Mouse (Mus musculus) adipocyte (in vitro differentiated cells): ENCODE measurements at regions not wholly inside any gene's neighbourhood (a gene's known extent, or its start where the extent isn't known, plus 50 kb on each side); places are given as distances from the start of the nearest gene placed in this dataset.
A peak's percentile ranks its signal among the peaks of the same experiment; 100 is the strongest.

Source experiments
- DNase-seq: peaks from one replicate; pipeline ENCODE4 v3.0.0-alpha.2; 2016; ENCODE audit warnings: low spot score

DNA sequence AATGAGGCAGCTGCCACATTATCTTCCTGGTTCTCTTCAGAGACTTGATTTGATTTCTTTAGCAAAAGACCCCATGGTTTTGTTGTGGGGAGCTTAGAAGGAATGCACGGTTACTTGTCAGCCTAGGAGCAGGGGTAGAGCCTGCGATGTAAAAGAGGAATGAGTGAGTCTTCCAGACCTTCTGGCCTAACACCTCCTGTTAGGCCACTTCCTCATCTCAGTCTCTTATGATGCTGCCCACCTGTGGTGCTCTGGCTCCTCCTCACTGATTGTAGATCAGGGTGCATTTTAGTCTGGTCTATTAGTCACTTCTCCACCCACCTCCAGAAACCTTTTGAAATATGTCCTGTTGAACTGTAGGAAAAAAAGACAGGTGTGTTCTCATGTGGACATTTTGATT lies 113.3 kb upstream of the Prdm1 start:
- no peak for DNase-seq

DNA sequence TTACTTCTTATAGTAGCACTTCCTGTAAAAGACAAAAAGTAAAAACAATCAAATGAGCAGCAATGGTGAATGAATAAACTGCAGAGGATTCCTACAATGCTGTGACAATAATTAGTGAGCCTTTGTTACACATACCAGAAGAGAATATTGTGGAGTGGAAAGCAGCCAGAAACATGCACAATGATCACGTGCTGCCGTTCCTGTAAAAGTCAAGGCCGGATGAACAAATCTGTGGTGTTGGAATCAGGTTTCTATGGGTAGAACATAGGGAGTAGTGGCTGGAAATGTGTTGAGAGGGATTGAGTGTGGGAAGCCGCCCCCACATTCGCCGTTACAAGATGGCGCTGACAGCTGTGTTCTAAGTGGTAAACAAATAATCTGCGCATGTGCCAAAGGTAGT lies 112.3 kb upstream of the Prdm1 start:
- no peak for DNase-seq

DNA sequence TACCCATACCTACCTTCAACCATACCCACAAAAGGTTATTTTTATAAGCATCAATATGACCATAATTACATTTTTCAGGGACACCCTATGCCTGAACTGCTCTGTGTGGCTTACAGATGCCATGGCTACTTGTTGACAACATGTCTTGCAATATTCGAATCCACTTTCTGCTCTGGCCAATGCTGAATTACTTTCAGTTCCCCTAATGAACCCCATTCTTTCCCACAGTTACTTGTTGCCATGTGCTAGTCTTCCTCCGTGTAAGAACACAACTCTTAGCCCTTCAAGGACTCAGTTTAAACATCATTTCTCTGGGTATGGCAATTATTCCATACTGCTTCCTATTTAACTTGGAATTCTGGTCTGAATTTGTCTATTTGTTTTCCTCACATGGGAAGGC lies 110.4 kb upstream of the Prdm1 start:
- DNase-seq, result no peak

DNA sequence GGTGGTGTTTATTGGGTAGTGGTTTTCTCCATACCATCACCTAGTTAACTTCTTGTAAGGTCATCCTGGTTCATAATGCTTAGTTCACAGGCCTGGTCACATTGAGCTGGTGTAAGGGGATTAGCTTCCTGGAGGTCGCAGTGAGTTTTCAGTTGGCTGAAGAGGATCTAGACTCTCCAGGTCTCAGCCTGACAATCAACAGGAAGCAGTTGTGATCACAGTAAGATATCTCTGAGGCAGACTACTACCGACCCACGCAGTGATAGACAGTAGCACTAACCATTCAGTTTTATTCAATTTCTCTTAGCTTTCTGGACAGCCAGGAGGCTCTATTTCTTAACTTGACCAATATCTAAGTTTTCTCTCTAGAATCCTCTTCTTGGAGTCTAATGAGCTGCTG lies 108.5 kb upstream of the Prdm1 start:
- no peak for DNase-seq

DNA sequence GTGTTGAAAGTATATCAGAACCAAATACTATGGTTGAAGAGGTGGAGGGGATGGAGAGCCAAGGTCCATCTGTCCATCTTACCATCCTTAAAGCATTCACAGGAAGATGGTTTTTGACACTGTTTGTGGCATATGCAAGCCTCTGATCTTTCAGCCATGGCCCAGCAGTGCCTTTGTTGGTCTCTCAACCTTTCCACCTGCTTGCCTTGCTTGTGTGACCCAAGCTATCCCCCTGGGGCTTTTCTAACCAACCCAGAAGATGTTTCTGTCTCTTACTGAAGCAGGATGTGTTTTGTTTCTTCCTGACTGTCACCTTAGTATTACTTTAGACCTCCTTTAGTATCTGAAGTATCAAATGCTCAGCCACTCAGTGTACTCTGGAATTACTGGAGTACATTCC lies 107.8 kb upstream of the Prdm1 start:
- no peak for DNase-seq

DNA sequence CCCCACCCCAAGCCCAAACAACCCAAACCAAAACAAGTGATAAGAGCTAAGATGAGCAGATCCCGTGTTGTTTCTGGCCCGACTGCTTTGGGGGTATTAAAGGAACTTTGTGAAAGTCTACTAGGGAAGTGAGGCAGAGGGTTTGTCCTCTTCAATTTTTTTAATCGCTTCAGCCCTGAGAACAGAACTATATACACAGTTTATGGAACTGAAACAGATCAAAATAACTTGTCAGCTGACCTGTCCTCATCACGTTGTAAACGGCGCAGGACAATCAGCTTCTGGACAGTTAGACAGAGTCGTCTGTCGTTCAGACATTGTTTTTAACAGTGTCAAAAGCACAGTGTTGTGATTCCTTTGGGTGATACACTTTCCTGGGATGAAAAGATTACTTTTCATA lies 103.3 kb upstream of the Prdm1 start:
- DNase-seq, result no peak

DNA sequence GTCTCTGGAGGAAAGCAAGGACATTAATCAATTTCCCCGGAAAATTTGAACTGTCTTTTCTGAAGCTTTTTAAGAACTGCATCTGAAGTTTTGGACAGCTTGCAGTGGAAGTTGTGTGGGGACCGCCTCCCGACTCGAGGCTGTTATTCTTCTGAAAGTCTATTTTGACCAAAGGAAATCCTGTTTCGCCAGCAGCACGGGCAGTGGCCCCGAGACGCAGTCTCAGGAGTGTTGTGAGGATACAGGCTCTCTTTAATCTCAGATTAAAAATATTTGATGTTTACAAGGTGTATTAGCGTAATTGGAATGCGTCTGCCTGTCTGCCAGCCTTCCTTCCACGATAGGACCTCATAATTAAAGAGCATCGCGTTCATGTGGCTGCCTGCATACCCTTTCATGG lies 102.2 kb upstream of the Prdm1 start:
- DNase-seq, result no peak

DNA sequence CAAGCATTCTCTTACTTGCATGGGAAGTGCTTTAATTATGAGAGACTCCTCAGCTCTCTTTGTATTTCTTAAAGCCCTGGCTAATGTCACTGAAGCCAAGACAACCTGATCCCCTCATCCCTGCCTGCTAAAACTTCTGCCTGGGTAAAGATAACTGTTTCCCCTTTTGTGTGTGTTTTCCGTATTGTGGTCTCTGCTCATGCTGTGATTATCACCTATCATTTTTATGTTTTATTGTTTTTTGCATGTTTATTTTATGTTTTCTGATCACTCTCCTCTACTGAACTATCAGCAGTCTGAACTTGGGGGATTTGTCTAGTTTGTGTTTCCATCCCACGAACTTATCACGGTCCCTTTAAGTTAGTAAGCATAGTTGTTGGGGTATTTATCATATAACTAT lies 100.1 kb upstream of the Prdm1 start:
- DNase-seq, result no peak

DNA sequence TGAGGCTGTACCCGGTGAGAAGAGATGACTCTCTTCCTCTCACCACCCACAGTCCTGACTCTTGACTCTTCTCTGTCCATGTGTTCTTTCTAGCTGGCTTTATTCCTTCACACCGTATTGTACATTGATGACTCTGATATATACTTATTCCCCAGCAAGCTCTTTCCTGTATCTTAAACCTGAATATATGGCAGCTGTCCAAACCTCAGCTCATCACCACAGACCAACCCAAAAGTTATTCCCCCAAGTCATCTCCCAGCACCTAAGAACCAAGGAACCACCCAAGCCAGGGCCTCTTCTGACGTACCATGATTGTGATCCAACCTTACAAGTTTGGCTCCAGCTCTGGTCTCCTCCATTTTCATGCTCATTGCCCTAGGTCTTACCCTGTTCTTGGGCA lies 99.1 kb upstream of the Prdm1 start:
- DNase-seq, result no peak

DNA sequence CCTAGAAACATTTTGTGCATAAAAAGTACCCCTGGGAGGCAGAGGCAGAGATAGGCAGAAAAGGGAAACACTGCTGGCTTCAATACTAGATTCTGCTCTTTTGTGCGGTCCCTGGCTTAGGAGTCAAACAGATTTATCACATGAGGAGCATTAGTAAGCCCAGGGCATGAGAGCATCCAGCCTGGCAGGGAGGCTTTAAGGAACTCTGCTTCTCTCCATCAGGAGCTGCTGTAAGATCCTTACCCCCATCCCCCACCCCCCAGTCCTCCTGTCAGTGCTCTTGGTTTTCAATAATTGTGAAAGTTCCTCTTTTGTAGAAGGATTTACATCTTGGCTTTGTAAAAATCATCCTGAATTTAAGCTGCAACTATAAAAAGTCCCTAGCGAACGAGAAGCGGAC lies 97.2 kb upstream of the Prdm1 start:
- no peak for DNase-seq

DNA sequence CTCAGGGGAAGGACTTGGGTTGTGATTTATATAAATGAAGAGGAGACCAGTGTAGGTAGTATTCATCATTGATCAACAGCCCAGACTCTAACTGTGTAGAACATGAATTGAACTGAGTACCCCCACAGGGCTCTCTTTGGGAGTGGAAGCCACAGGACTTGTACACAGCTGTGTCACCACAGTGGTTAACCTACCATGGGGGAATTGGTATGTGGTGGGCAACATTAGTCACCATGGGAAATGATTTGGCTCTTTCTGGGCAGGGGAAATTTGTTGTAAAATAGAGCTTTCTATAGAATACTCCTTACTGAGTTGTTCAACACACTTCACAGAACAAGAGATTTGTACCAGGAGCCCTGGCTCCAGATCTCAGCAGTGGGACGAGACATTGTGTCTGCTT lies 87.3 kb upstream of the Prdm1 start:
- no peak for DNase-seq

DNA sequence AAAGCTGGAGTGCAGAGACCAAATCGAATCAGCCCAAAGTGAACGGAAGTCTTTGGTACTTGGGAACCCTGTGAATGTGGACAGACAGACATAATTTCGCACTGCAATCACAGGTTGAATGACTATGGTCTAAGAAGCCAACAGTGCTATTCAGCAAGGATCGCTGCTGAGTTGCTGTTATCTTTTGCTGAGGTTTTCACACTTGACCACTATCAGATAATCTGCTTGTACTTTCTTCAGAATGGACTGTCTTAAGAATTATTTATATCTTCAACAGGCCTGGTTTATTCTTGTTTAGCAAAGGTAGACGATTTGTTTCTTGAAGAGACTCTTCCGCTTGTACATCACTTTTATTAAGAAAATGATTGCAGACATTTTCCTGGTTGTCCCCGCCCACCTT lies 84.3 kb upstream of the Prdm1 start:
- DNase-seq, result no peak

DNA sequence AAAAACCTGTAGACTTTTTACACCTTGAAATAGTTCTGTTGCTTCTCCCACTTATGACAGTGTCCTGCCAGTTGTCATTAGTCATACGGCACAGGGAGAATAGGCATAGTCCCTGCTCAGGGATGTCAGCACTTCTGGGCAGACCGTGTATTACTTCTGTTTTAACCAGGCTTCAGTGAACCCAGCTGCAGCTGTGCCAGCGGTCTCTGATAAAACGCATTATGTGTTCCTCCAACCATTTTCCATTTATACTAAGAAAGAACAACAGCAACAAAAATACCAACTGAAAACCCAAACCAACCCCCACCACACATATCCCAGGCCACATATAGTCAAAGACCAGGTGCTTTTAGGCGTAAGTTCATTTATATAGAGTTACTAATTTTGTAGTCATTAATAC lies 83.1 kb upstream of the Prdm1 start:
- DNase-seq, result no peak

DNA sequence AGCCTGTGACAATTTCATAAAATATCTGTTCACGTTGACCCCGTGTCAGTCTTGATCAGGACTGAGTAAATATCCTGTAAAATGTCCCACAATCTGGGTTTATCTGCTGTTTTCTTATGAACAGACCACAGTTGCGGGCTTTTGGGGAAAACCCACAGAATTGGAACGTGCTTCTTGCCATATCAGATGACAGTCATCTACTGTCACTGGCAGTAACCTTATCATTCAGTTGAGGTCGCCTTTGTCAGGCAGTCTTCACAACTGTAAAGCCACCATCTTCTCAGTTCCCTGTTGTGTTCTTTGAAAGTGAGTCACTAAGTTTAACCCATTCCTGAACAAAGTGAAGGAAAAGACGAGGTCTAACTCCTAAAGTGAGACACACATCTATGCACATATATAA lies 80.9 kb upstream of the Prdm1 start:
- no peak for DNase-seq

DNA sequence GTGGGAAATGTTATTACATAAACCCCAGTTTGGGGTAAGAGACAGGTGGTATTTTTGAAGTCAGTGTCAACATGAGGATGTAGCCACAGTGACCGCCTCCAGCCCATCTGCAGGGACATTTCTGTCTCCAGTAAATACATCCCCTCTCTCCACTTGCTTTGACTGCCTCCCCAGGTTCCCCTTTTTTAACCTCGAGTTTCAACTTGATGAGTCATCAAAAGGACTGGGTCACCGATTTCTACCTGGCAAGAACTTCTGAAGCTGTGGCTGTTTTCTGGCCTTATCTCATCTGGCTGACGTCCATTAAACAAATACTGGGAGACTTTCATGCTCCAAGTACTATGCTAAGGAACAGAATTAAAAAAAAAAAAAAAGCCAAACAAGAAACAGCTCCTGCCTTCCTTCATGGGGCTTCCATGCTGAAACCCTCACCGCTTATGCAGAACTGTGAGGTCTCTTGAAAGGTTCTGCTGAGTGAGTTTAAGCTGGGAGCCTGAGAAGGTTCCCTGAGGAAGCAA lies 79.1 kb upstream of the Prdm1 start:
- DNase-seq, result no peak

DNA sequence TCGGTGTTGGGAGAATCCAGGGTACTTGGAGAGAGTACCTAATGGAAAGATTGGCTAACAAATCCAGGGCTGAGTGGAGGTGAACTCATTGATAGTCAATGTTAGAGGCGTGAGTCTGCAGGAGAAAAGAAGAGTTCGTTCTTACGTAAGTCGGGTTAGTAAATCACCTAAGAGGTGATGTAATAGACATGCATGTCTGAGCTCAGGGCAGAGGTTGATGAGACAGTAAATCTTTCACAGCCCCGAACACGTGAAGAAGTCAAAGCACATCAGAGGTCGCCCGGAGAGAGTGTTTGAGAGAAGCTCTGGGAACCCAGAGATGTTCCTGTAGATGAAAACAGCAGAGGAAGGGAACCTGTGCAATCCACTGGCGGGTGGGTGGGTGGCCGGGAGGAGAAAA lies 76.2 kb upstream of the Prdm1 start:
- DNase-seq, result no peak

DNA sequence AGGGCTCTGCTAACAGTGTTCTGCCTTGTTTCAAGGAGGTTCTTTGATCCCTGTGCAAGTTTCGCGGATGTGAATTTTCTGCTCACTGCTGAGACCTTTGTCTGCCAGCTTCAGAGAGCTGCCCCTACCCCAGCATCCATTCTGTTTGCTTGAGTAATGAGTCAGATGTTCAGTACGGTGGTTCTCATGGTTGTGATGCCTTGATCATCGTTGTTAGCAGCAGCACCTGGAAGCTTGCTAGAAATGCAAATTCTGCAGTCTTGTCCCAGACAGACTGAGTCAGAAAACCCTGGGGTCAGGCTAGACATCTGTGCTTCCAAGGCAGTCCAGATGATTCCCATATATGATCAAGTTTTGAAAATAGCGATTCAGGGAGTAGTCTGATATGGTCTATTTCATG lies 75.2 kb upstream of the Prdm1 start:
- no peak for DNase-seq

DNA sequence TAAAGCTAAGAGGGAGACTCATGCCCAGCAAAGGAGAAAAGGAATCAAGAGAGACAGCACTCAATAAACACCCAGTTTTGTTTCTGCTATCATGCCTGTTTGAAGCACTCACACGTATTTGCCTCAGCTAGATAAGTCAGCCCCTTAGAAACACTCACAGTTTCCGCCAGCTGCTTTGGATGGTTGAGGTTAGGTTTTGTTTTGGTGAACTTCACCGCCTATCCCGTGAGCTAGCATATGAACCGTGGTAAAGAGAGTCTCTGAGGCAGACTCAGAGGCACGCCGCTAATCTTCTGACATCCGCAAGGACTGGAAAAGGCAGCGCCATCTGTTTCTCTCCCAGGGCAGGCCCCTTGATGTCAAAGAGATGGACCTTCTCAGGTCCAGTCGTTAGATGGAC lies 73.2 kb upstream of the Prdm1 start:
- no peak for DNase-seq

DNA sequence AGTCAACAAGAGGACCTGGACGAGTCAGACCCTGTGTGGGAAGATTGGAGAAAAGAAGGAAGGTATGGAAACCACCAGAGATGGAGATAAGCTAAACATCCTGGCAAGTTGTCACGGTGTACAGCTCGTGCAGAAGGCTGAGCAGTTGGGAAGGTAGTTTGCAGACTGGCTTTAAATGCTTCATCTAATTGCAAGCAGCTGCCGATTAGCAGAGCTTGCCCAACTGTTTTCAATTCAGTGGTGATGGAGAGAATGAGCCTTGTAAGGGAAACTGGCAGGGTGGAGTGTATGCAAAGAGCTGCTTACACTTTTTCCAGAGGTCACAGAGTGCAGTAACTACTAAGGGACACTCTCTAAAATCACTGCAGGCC lies 71.6 kb upstream of the Prdm1 start:
- DNase-seq, result no peak

DNA sequence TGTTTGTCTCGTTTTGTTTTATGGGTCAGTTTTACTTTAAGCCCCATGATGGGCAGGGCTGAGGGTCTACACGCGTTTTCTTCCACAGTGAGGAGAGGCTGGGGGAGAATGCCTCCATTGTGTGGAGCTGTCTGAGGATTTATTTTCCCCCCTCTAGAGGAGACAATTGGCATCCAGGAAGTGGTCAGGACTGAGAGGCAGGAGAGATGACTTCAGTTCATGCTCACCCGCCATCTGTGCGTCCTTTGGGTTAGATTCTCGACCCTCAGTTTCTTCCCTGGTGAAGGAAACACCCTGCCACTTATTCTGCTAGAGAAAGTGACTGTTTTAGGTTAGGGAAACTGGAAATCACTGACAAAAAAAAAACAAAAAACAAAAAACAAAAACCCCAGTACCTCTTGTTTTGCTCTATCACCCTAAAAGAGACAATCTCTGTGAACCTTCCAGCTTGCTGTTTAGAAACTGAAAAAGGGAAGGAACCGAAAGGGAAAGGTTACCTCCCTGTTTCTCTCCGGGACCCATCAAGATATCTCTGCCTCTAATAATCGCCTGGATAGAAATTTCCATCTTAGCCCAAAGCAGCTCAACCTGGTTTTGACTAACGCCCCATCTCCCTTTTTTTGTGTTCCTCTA lies 71.1 kb upstream of the Prdm1 start:
- no peak for DNase-seq

DNA sequence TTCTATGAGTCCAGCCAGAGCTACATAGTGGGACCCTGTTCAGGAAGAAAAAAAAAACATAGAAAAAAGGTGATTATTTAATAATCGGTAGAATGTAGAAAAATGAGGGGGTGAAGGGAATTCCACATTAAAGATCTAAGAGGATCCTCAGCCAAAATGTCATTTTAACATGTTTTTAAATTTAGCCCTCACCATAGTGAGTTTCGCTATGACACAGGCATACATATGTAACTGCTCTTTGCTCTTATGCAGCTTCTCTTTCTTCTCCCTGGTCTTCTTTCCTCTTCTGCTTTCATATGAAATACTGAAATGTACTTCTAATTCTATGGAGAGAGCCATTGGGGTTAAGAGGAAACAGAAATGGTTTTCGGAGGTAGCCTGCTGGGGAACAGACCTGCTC lies 70.3 kb upstream of the Prdm1 start:
- DNase-seq, result no peak

DNA sequence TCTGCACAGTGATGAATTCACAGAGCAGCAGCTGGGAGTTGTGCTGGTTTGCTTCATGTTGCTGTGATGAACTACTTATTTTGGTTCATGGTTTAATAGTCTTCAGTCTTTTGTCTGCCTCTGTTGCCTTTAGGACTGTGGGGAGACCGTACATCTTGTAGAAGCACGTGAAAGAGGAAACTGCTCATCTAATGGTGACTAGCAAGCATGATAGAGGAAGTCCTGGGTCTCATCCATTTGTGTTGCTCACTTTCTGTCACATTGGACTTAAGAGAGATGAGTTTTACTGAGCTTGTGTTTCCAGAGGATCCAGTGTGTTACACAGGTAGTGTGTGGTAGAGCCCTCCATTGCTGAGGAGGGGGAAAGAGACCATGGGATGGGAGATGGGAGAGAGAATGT lies 67.6 kb upstream of the Prdm1 start:
- no peak for DNase-seq

DNA sequence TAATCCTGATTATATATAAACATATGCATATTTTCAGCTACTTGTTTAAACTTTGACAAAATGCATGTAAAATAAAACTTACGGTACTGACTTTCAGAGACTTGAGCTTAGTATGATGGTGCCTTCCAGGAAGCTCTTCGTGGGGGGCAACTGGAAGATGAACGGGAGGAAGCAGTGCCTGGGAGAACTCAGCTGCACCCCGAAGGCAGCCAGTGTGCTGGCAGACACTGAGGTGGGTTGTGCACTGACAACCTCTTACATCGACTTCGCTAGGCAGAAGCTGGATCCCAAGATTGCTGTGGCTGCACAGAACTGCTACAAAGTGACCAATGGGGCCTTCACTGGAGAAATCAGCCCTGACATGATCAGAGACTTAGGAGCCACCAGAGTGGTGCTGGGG lies 61.5 kb upstream of the Prdm1 start:
- no peak for DNase-seq

DNA sequence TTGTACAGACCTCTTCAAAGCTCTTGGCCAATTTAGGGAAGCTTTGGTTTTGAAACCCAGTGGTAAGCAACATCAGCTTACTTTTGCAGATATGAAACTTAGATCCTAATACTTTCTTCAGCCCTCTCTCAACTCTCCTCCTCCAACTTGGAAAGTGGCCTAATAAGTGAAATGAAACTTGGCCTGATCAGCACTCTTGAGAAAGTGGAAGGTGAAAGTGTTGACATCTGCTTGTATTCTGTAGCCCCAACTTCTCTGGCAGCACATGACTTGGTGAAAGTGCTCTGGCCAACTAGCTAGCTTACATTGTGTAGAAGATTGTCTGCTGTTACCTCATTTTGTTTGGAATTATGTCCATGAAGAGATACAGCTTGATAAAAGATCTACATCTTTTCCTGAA lies 61.1 kb upstream of the Prdm1 start:
- DNase-seq, result peak; percentile 92

DNA sequence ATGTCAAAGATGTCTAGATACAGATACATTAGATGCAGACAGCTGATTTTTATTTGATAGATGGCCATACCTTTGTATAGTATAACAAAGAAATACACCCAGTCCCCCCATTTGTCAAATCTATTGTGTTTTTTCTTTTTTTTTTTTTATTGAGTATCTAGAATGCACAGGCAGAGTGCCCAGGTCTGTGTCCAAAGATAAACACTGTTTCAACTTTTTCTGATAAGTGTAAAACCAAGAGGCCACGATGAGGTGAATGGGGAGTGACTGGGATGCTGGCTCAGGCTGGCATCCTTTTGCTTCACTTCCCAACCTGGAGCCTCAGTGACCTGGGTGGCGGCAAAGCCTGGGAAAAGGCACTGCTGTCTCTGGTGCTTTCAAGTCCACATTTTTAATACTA lies 54.4 kb upstream of the Prdm1 start:
- DNase-seq, result no peak
